ENCODE assay signal across 27 mouse cellular contexts in the genomic region with DNA sequence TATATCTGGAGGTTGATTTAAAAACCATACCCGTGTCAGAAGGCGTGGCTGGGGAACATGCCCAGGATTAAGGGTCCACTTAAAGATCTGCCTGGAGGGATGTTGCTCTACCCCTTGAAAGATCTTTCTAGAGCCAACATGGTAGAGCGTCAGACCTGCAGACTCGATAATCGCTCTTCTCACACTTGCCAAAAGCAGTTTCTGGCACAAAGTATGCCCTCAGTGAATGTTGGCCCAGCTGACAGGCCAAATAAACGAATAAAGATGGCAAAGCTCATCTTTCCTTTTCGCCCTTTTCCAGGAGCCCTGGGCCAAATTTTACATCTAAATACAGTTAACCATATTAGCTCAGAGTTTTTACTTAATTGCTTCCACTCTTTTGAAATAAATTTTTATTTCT.
"Had no signal": no experiment of that assay in that cellular context is flagged by ENCODE, and none has a peak within 500 bp of the region (broad histone marks: within the 10 kb centered on the region; RNA-seq: fewer than 3 reads in every experiment).

No protein-coding gene starts in this region.

- H3K36me3 ChIP-seq: heart, embryonic 10.5 days; heart, embryonic 12.5 days; hindbrain, embryonic 10.5 days; hindbrain, embryonic 12.5 days; intestine, embryonic 15.5 days; limb, embryonic 10.5 days; limb, embryonic 12.5 days; liver, embryonic 13.5 days; liver, embryonic 15.5 days had no signal

- H3K27ac ChIP-seq: gastrocnemius, adult 2 months; heart, embryonic 10.5 days; hindbrain, embryonic 10.5 days; hindbrain, embryonic 12.5 days; hindbrain, embryonic 14.5 days; intestine, embryonic 15.5 days; layer of hippocampus, adult 2 months; limb, embryonic 10.5 days; limb, embryonic 12.5 days; liver, embryonic 13.5 days; liver, embryonic 15.5 days had no signal

- DNase-seq: gastrocnemius, adult 2 months; gastrocnemius, postnatal 10 days; gastrocnemius, postnatal 25 days; heart, adult 18-20 months; heart, postnatal 10 days; heart, postnatal 4 days; kidney, adult 18-20 months; kidney, adult 8-10 months; kidney, postnatal 10 days; kidney, postnatal 25 days; kidney, postnatal 4 days; liver; liver, embryonic 13.5 days had no signal

- H3K4me3 ChIP-seq: gastrocnemius, adult 2 months; heart, embryonic 10.5 days; heart, embryonic 12.5 days; hindbrain, embryonic 10.5 days; hindbrain, embryonic 12.5 days; intestine, embryonic 15.5 days; layer of hippocampus, adult 2 months; limb, embryonic 10.5 days; limb, embryonic 12.5 days; liver, embryonic 13.5 days; liver, embryonic 15.5 days had no signal

- ATAC-seq: hindbrain, embryonic 16.5 days; inflammation-experienced regulatory T-cells, adult 6 months; intestine, embryonic 15.5 days; intestine, postnatal 0 days had no signal

- H3K9ac ChIP-seq: heart, embryonic 12.5 days; hindbrain, embryonic 12.5 days; hindbrain, embryonic 14.5 days; intestine, embryonic 15.5 days; limb, embryonic 12.5 days; liver, embryonic 13.5 days; liver, embryonic 15.5 days had no signal

- H3K4me1 ChIP-seq: liver, embryonic 13.5 days; liver, embryonic 15.5 days had no signal

- H3K9me3 ChIP-seq: heart, embryonic 10.5 days; heart, embryonic 12.5 days; hindbrain, embryonic 10.5 days; hindbrain, embryonic 12.5 days; intestine, embryonic 15.5 days; limb, embryonic 10.5 days; limb, embryonic 12.5 days; liver, embryonic 13.5 days; liver, embryonic 15.5 days had no signal

- H3K4me2 ChIP-seq: heart, embryonic 12.5 days; hindbrain, embryonic 12.5 days; hindbrain, embryonic 14.5 days; intestine, embryonic 15.5 days; limb, embryonic 12.5 days; liver, embryonic 11.5 days; liver, embryonic 13.5 days; liver, embryonic 15.5 days had no signal

- H3K27me3 ChIP-seq: hindbrain, embryonic 12.5 days; liver, embryonic 13.5 days; liver, embryonic 15.5 days had no signal
